Mouse (Mus musculus): ENCODE measurements at regions not wholly inside any gene's neighbourhood (a gene's known extent, or its start where the extent isn't known, plus 50 kb on each side); places are given as distances from the start of the nearest gene placed in this dataset.
"Not testable (repeated sequence)": the region's sequence is repeated elsewhere in the genome, so short reads cannot be mapped to it uniquely, and the experiment has no call there.

GRCm38 (mm10) chr17:13488608-13489324 lies 134.4 kb downstream of the Tcp10c start:
- no peak for DNase-seq (ENCODE audit: extremely low spot score, low spot score)

- not testable (repeated sequence) for DNase-seq (ENCODE audit: extremely low spot score, low spot score)
These were observed 137.9 kb downstream of the Tcp10c start for GRCm38 (mm10) chr17:13492239-13492638.

GRCm38 (mm10) chr17:13492649-13493277 lies 138.4 kb downstream of the Tcp10c start:
- DNase-seq (ENCODE audit: extremely low spot score, low spot score) = not testable (repeated sequence)

DNA sequence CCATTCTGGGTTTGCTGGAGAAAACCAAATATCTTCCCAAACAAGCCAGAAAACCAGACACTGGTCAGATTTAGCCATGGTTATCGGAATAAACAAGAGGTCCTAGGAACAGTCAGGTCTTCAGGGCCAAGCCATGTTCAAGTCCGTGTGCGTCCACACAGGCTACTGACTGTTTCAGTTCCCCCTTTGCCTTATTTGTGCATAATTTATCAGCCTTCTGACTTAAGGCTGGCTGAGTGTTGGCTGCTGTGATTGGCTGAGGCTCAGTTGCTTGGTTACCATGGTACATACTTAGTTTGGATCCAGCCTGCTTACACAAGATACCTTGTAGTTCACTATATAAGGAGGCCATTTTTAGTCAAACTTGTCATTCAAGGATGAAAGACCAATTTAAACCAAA lies 139.5 kb downstream of the Tcp10c start:
- not testable (repeated sequence) for DNase-seq (ENCODE audit: extremely low spot score, low spot score)

DNA sequence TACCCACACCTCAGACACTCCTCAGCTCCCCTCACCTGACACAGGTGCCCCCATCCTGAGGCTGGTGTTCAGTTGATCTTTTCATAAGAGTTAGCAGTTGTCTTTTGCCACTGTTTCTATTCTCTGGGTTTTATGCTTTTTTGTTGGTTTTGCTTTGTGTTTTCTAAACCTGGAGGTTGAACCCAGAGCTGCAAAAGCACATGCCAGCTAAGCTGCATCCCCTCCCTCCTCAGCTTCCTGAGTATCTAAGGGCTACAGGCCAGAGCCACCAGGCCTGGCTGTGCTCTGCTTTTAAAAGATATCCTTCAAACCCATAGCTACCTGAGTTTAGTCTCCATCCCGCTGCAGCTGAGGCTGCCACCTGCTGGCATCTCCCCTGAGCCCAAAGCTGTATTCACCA lies 140.1 kb downstream of the Tcp10c start:
- DNase-seq (ENCODE audit: extremely low spot score, low spot score) = not testable (repeated sequence)

- not testable (repeated sequence) for DNase-seq (ENCODE audit: extremely low spot score, low spot score)
These were observed 150.0 kb downstream of the Tcp10c start for GRCm38 (mm10) chr17:13504365-13504764.

- DNase-seq (ENCODE audit: extremely low spot score, low spot score) = not testable (repeated sequence)
These were observed 150.5 kb downstream of the Tcp10c start for GRCm38 (mm10) chr17:13504827-13505268.

DNA sequence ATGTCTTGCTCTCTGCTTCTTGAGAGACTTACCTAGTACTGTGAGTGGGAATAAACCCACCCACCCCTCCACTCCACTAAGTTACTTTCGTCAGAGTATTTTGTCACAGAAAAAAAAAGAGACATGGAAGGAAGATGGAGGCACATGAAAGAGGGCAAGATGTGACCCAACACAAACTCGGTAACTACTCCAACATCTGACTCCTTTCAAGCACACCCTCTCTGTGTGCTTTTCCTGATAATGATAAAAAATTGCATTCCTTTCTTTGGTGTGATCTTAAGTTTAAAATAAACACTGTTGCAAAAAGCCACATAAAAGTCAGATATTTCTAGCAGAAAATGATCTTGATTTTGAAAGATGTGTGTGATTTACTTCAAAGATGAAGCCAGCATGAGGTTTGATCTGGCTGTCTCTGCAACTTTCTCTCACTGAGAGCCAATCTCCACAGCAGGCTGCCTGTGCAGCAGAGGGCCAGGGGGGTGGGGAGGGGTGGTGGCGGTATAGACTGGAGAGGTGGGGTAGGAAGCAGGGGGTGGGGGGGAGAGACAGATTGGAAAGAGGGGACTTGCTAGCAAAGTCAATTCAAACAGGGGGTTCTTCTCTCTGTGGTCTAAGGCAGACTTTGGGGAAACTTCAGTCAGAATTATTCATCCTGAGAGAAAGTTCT lies 153.2 kb downstream of the Tcp10c start:
- DNase-seq (ENCODE audit: extremely low spot score, low spot score) = not testable (repeated sequence)

- not testable (repeated sequence) for DNase-seq (ENCODE audit: extremely low spot score, low spot score)
These were observed 165.2 kb downstream of the Tcp10c start for GRCm38 (mm10) chr17:13519409-13520201.

DNA sequence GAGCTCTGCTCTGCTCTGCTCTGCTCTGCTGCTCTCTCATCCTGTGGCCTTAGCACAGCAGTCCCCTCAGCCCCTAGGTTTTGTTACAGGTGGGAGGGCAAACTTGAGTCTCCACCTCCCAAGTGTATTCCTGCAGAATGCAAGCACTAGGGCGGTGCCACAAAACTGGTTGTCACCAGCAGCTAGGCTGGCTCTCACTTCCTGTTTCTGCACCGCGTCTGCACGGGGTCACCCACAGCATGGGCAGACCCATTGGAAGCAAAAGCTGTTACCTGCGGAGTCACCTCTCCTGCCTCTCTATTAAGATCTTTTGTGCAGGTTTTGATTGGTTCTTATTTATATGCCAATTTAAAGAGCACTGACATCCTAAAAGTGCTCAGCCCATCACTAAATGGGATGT lies 178.2 kb downstream of the Tcp10c start:
- not testable (repeated sequence) for DNase-seq (ENCODE audit: extremely low spot score, low spot score)

DNA sequence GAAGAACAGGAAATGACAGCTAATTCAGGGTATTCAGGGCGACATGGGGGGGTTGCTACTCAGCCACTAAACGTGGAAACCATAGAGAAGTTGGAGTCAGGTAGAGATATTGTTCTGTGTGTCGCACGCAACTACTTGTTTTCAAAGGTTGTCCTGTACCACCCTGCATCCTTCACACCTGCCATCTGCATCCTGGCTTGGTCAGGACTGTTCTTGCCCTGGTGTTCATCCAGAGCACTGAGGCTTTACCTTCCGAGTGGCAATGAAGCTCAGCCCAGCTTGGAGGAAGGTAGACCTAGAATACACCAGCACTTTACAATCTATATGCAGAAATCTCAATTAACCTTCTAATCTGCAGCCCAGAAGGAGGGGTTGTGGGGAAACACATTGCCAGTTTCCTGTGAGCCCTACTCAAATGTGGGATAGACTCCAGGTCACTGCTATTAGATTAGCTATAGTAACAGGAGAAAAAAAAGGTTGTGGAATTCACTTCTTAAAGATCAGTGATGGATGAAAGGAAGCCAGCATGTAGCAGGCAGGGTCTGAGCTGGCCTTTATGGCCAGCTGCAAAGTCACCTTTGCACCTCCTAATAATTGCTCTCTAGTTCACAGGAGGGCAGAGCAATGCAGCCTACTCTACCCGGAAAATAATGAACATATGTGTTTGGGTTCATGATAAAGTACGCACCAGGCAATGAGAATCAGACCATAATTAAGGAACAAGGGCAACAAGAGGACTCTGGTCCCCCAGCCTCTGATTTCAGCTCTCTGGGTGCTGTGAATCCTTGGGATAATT lies 186.3 kb downstream of the Tcp10c start:
- DNase-seq (ENCODE audit: extremely low spot score, low spot score) = no peak

GRCm38 (mm10) chr17:13541249-13541648 lies 186.9 kb downstream of the Tcp10c start:
- no peak for DNase-seq (ENCODE audit: extremely low spot score, low spot score)

DNA sequence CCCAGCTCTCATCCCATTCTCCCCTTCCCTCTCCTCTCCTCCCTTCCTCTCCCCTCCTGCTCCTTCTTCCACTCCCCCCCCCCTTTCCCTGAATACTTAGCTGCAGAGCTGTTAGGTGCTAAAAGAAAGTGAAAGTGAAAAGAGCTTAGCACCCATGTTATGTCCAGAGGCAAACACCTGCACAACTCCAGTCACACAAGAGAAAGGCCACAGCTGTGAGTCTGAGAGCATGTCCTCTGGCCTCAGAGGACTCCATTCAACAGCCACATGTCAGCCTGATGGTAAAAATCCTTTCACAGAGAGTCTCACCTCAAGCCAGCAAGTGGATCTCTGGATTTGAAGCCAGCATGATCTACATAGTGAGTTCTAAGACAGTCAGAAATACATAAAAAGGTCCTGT lies 187.9 kb downstream of the Tcp10c start:
- no peak for DNase-seq (ENCODE audit: extremely low spot score, low spot score)

GRCm38 (mm10) chr17:13542856-13543255 lies 188.5 kb downstream of the Tcp10c start:
- DNase-seq (ENCODE audit: extremely low spot score, low spot score) = no peak

DNA sequence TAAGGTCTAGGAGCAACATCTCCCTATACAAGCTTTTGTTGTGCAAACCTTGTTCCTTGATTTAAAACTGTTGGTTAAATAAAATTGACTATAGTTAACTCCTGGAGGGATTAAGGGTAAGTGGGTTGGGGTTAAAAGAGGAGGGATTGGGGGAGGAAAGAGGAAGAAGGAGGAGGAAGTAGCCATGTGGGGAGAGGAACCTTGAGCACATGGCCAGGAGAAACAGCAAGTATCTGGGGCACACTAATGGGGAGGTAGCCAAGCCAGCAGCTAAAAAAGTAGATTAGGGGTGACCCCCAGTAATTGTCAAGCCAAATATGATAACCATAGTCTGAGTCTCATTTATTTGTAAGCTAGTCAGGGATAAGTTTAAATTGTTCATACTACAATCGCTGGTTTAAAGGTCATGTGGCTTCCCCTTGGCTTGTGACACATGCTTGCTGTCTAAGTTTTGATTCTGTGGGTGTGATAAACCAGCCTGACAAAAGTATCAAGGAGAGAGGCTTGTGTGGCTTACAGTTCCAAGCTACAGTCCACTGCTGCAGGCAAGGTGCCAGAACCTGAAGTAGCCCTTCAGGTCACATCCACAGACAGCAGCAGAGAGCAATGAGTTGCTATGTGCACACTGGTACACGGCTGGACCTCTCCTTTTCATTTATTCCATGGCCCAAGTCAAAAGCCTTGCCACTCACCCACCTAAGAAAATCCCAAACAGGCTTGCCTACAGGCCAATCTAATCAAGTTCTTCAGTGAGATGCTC lies 189.8 kb downstream of the Tcp10c start:
- no peak for DNase-seq (ENCODE audit: extremely low spot score, low spot score)

DNA sequence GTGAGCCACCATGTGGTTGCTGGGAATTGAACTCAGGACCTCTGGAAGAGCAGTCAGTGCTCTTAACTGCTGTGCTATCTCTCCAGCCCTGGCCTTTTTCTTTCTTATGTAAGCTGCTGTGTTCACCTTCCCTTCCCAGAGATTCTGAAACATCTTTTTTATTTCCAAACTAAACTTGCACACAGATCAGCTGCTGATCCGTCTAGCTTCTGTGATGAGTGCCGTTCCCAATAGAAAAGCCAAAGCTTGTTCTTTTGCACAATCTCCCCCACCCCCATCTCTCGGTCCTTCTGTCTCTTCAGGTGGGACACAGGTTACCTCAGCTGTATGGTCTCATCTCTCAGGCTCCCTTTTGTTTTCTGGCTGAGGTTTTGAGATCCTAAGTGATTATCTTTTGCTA lies 191.9 kb downstream of the Tcp10c start:
- DNase-seq (ENCODE audit: extremely low spot score, low spot score) = no peak

GRCm38 (mm10) chr17:13546669-13547085 lies 192.3 kb downstream of the Tcp10c start:
- DNase-seq (ENCODE audit: extremely low spot score, low spot score) = no peak

GRCm38 (mm10) chr17:13547657-13548360 lies 193.4 kb downstream of the Tcp10c start:
- no peak for DNase-seq (ENCODE audit: extremely low spot score, low spot score)
